Mouse (Mus musculus): Measurements from ENCODE around the gene Timp4.

DNA sequence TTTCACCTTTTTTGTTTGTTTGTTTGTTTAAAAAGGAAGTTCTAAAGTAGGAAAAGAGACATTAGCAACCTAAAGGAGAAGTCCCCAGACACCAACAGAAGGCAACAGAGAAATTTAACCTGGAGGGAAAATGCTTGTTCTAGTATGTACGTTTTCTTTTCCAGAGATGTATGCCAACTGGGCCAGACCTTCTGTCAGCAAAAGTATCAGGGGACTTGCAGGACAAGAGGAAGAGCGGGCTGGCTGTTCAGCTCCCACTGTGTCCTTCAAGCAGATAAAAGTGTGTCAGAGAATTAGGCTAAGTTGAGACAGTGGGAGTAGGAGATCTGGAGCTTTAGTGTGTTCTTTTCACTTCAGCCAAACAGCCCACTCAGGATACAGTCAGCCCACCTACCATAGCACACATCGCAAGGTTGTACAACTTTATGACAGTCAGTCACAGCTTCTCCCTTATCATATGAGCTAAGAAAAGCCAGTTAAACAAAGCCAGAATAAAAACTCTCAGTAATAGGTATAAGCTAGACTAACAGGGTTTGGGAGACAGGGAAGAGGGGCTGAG, 6.4 kb downstream of the Timp4 start:
- no peak for TF ChIP-seq CTCF (IDR thresholded peaks at IDR 0.05; ENCODE audit: insufficient read depth, low read length)
- no peak for TF ChIP-seq POLR2A (IDR thresholded peaks at IDR 0.05; ENCODE audit: borderline replicate concordance, extremely low read depth, low read depth, low read length)

All from lung, adult 2 months (tissue).